Mouse (Mus musculus) CH12.LX (cell line): ENCODE data around the gene Gm5294. TPM values are rescaled to one million over a fixed set of nuclear protein-coding genes. Genes with fewer than 3 reads are reported as not detected.

Experiments
- DNase-seq: peaks from one replicate; pipeline ENCODE4 v3.0.0-alpha.2; 2013; ENCODE audit errors: extremely low read depth
- H3K27ac ChIP-seq: 2 replicates; pipeline ENCODE4 v1.5.1; 2012; ENCODE audit warnings: low read depth, mild to moderate bottlenecking, control low read depth, moderate library complexity; ENCODE audit not compliant: insufficient read depth
- H3K27me3 ChIP-seq: replicated peaks from 2 replicates; pipeline ENCODE3; 2012; ENCODE audit warnings: inconsistent platforms
- H3K36me3 ChIP-seq, 2 experiments: replicated peaks in 1 of 2; 2 replicates each; pipeline versions ENCODE3 to v1.6.1; 2012; ENCODE audit warnings: inconsistent platforms in 1 of 2, low read length in 1 of 2, mild to moderate bottlenecking in 1 of 2, mixed read lengths in 1 of 2, moderate library complexity in 1 of 2; ENCODE audit not compliant: control insufficient read depth in 1 of 2, insufficient read depth in 1 of 2
- H3K4me1 ChIP-seq, 2 experiments: 2 replicates each; pipeline ENCODE4 v1.6.1; 2012; ENCODE audit warnings: inconsistent platforms in 1 of 2, moderate library complexity in 1 of 2; ENCODE audit not compliant: insufficient read depth in 2 of 2, control insufficient read depth in 1 of 2
- H3K4me2 ChIP-seq: 2 replicates; pipeline ENCODE4 v1.6.1; 2012; ENCODE audit warnings: low read depth, mild to moderate bottlenecking, control low read depth; ENCODE audit not compliant: poor library complexity, insufficient read depth, severe bottlenecking
- H3K4me3 ChIP-seq, 3 experiments: fragments of 150-350 bp in 1 of 3; sonication (generic) in 1 of 3; replicated peaks in 1 of 3; 2 replicates each; pipeline versions ENCODE3 to v1.5.1; 2011 to 2012; ENCODE audit warnings: low read depth in 2 of 3, low read length in 2 of 3, mild to moderate bottlenecking in 2 of 3, moderate library complexity in 2 of 3, control low read depth in 1 of 3, improper control_type of control experiment in 1 of 3, inconsistent platforms in 1 of 3, mixed read lengths in 1 of 3; ENCODE audit not compliant: poor library complexity in 1 of 3
- H3K79me2 ChIP-seq: replicated peaks from 2 replicates; pipeline ENCODE4 v1.6.1; 2012; ENCODE audit warnings: mild to moderate bottlenecking, moderate library complexity; ENCODE audit not compliant: control insufficient read depth, poor library complexity, insufficient read depth, severe bottlenecking; ENCODE audit errors: extremely low read depth
- H3K9ac ChIP-seq: 2 replicates; pipeline ENCODE4 v1.6.1; 2012; ENCODE audit warnings: low read depth, mild to moderate bottlenecking, control low read depth, moderate library complexity; ENCODE audit not compliant: insufficient read depth
- H3K9me3 ChIP-seq: replicated peaks from 2 replicates; pipeline ENCODE3; 2012; ENCODE audit warnings: low read length, inconsistent platforms, mixed read lengths
- CHD1 ChIP-seq: IDR thresholded peaks from 2 replicates; pipeline ENCODE4 v1.6.1; 2012; ENCODE audit warnings: low read depth, low read length, improper control_type of control experiment, inconsistent platforms
- CHD2 ChIP-seq: IDR thresholded peaks from 2 replicates; pipeline ENCODE4 v1.6.1; 2011; ENCODE audit warnings: low read length, improper control_type of control experiment
- E2F4 ChIP-seq: IDR thresholded peaks from 2 replicates; pipeline ENCODE4 v1.6.1; 2011; ENCODE audit warnings: low read depth, low read length, improper control_type of control experiment; ENCODE audit not compliant: insufficient replicate concordance
- ELF1 ChIP-seq: IDR thresholded peaks from 2 replicates; pipeline ENCODE4 v1.6.1; 2014; ENCODE audit warnings: low read depth, mild to moderate bottlenecking, inconsistent platforms, low read length, improper control_type of control experiment
- GABPA ChIP-seq: IDR thresholded peaks from 2 replicates; pipeline ENCODE4 v1.6.1; 2012; ENCODE audit warnings: low read depth, low read length, improper control_type of control experiment, inconsistent platforms; ENCODE audit not compliant: insufficient replicate concordance
- HCFC1 ChIP-seq: IDR thresholded peaks from 2 replicates; pipeline ENCODE4 v1.6.1; 2012; ENCODE audit warnings: low read depth, mild to moderate bottlenecking, inconsistent platforms, low read length, improper control_type of control experiment
- IRF4 ChIP-seq: IDR thresholded peaks from 2 replicates; pipeline ENCODE4 v1.6.1; 2014; ENCODE audit warnings: low read depth, mild to moderate bottlenecking, inconsistent platforms, low read length, improper control_type of control experiment
- JUND ChIP-seq: conservative IDR thresholded peaks from 2 replicates; pipeline ENCODE4 v1.6.1; 2011; ENCODE audit warnings: low read depth, low read length, improper control_type of control experiment
- MAFK ChIP-seq: IDR thresholded peaks from 2 replicates; pipeline ENCODE4 v1.6.1; 2011; ENCODE audit warnings: low read length, improper control_type of control experiment; ENCODE audit not compliant: insufficient replicate concordance
- MEF2A ChIP-seq: IDR thresholded peaks from 2 replicates; pipeline ENCODE4 v1.6.1; 2014; ENCODE audit warnings: low read depth, mild to moderate bottlenecking, inconsistent platforms, low read length, improper control_type of control experiment, borderline replicate concordance
- MXI1 ChIP-seq: IDR thresholded peaks from 2 replicates; pipeline ENCODE4 v1.6.1; 2011; ENCODE audit warnings: mild to moderate bottlenecking, low read depth, low read length, improper control_type of control experiment
- MYC ChIP-seq: IDR thresholded peaks from 2 replicates; pipeline ENCODE4 v1.6.1; 2011; ENCODE audit warnings: low read depth, mild to moderate bottlenecking, improper control_type of control experiment, low read length
- NELFE ChIP-seq: IDR thresholded peaks from 2 replicates; pipeline ENCODE4 v1.6.1; 2011; ENCODE audit warnings: low read depth, low read length, improper control_type of control experiment
- NRF1 ChIP-seq: IDR thresholded peaks from 2 replicates; pipeline ENCODE4 v1.6.1; 2014; ENCODE audit warnings: low read depth, mild to moderate bottlenecking, inconsistent platforms, low read length, improper control_type of control experiment, moderate library complexity
- PAX5 ChIP-seq: IDR thresholded peaks from 2 replicates; pipeline ENCODE4 v1.6.1; 2012; ENCODE audit warnings: low read length, inconsistent platforms, mixed read lengths
- POLR2AphosphoS2 ChIP-seq: IDR thresholded peaks from 2 replicates; pipeline ENCODE4 v1.6.1; 2011; ENCODE audit warnings: low read depth, low read length, improper control_type of control experiment
- RCOR1 ChIP-seq: conservative IDR thresholded peaks from 2 replicates; pipeline ENCODE4 v1.6.1; 2012; ENCODE audit warnings: low read depth, mild to moderate bottlenecking, inconsistent platforms, low read length, improper control_type of control experiment
- SIN3A ChIP-seq: IDR thresholded peaks from 2 replicates; pipeline ENCODE4 v1.6.1; 2012; ENCODE audit warnings: low read length, improper control_type of control experiment, inconsistent platforms
- TBP ChIP-seq: conservative IDR thresholded peaks from 2 replicates; pipeline ENCODE4 v1.6.1; 2011; ENCODE audit warnings: low read depth, low read length, improper control_type of control experiment
- UBTF ChIP-seq: IDR thresholded peaks from 2 replicates; pipeline ENCODE4 v1.6.1; 2012; ENCODE audit warnings: low read depth, mild to moderate bottlenecking, inconsistent platforms, low read length, improper control_type of control experiment, moderate library complexity
- USF2 ChIP-seq: conservative IDR thresholded peaks from 2 replicates; pipeline ENCODE4 v1.6.1; 2011; ENCODE audit warnings: low read depth, low read length, improper control_type of control experiment
- ZC3H11A ChIP-seq: IDR thresholded peaks from 2 replicates; pipeline ENCODE4 v1.6.1; 2012; ENCODE audit warnings: low read depth, mild to moderate bottlenecking, inconsistent platforms, low read length, improper control_type of control experiment
- ZNF384 ChIP-seq: IDR thresholded peaks from 2 replicates; pipeline ENCODE4 v1.6.1; 2012; ENCODE audit warnings: low read depth, low read length, improper control_type of control experiment, inconsistent platforms
- dilution Hi-C: fragments of 300-500 bp; cut with MboI; formaldehyde crosslinking; loops from 2 replicates; pipeline ENCODE4 v1.14.3; 2020; ENCODE audit warnings: low sequenced_read_pairs; ENCODE audit not compliant: extremely low pct_unique_long_range_greater_than_20kb, extremely low pct_ligation_motif_present
- in situ Hi-C: fragments of 300-500 bp; cut with MboI; formaldehyde crosslinking; loops from 3 replicates; pipeline ENCODE4 v1.14.3; 2019; ENCODE audit warnings: low sequenced_read_pairs, low pct_ligation_motif_present, low pct_unique_long_range_greater_than_20kb, mixed read lengths
- polyA plus RNA-seq: library from polyadenylated mRNA; unstranded; fragments of >175 nt; gene quantifications from 2 replicates; pipeline ENCODE4 v1.2.1, GENCODE M21; 2012; ENCODE audit warnings: low read depth; ENCODE audit not compliant: insufficient read length
- total RNA-seq, 2 experiments: library from RNA; depleted of rRNA; stranded (reverse); fragments of 300-350 nt in 1 of 2; fragments of >200 nt in 1 of 2; gene quantifications; 2 replicates each; pipeline ENCODE4 v1.2.3; 2012 to 2014

Gm5294 gene
- total and polyA plus RNA-seq, 3 experiments, result not detected

- Histone ChIP-seq H3K79me2 (no peaks in the 10 kb centered on the region), H3K9ac (no peak overlapping the region), H3K27me3 (peaks cover 1% of the 10 kb centered on the region), H3K27ac (no peak overlapping the region), H3K4me1 (peaks cover 6 to 16% of the 10 kb centered on the region in 2 experiments; a peak in 3 of 4 replicates), H3K4me3 (no peak overlapping the region)
- no peak for DNase-seq
- dilution Hi-C loops (no loop called here), in situ Hi-C loops (no loop called here)
- no peak for TF ChIP-seq PAX5
- TF ChIP-seq ELF1, result no peak
- no peak for TF ChIP-seq CHD2
- no peak for TF ChIP-seq USF2
- no peak for TF ChIP-seq MEF2A
- TF ChIP-seq, all 38 proteins: peak for 0
- H3K9me3 ChIP-seq, result no peaks in the 10 kb centered on the region
- no peaks in the 10 kb centered on the region for H3K36me3 ChIP-seq
- no peak overlapping the region for H3K4me2 ChIP-seq
Measured at GRCm38 (mm10) chr5:138782697-138783096, 37.2 kb upstream of the Gm5294 start.

GRCm38 (mm10) chr5:138783181-138783580, 36.7 kb upstream of the Gm5294 start:
- no peaks in the 10 kb centered on the region for H3K79me2 ChIP-seq
- H3K27ac ChIP-seq, result no peak overlapping the region
- H3K36me3 ChIP-seq, result no peaks in the 10 kb centered on the region

GRCm38 (mm10) chr5:138785986-138786515, 33.8 kb upstream of the Gm5294 start:
- no peak overlapping the region for H3K4me2 ChIP-seq
- no peak overlapping the region for H3K27ac ChIP-seq
- no peak for DNase-seq
- H3K9ac ChIP-seq, result no peak overlapping the region
- dilution Hi-C loops (no loop called here), in situ Hi-C loops (no loop called here)
- H3K9me3 ChIP-seq, result no peaks in the 10 kb centered on the region
- H3K4me3 ChIP-seq, result no peak overlapping the region
- H3K36me3 ChIP-seq, result no peaks in the 10 kb centered on the region
- H3K4me1 ChIP-seq, result peaks cover 0 to 2% of the 10 kb centered on the region in 2 experiments; a peak in 1 of 4 replicates
- H3K27me3 ChIP-seq, result peaks cover 1% of the 10 kb centered on the region
- TF ChIP-seq ZC3H11A, result no peak
- no peak for TF ChIP-seq E2F4
- TF ChIP-seq TBP, result no peak
- no peak for TF ChIP-seq CHD1
- no peak for TF ChIP-seq JUND
- TF ChIP-seq GABPA, result no peak
- TF ChIP-seq NELFE, result no peak
- TF ChIP-seq SIN3A, result no peak
- TF ChIP-seq MAFK, result no peak
- TF ChIP-seq ZNF384, result no peak
- no peak for TF ChIP-seq USF2
- no peak for TF ChIP-seq NRF1
- TF ChIP-seq IRF4, result no peak
- no peak for TF ChIP-seq MXI1
- TF ChIP-seq RCOR1, result no peak
- TF ChIP-seq CHD2, result no peak
- TF ChIP-seq HCFC1, result no peak
- no peaks in the 10 kb centered on the region for H3K79me2 ChIP-seq

More at GRCm38 (mm10) chr5:138783181-138783580, 36.7 kb upstream of the Gm5294 start:
- no peak for TF ChIP-seq HCFC1
- TF ChIP-seq UBTF, result no peak
- TF ChIP-seq NRF1, result no peak
- TF ChIP-seq POLR2AphosphoS2, result no peak
- TF ChIP-seq MYC, result no peak
- no peak overlapping the region for H3K4me3 ChIP-seq
- H3K27me3 ChIP-seq, result peaks cover 1% of the 10 kb centered on the region
- no peak overlapping the region for H3K4me2 ChIP-seq
- peaks cover 6 to 14% of the 10 kb centered on the region in 2 experiments; a peak in 3 of 4 replicates for H3K4me1 ChIP-seq
- H3K9ac ChIP-seq, result no peak overlapping the region
- dilution Hi-C loops (no loop called here), in situ Hi-C loops (no loop called here)
- no peaks in the 10 kb centered on the region for H3K9me3 ChIP-seq
- no peak for DNase-seq
